Mouse (Mus musculus): ENCODE measurements at regions not wholly inside any gene's neighbourhood (a gene's known extent, or its start where the extent isn't known, plus 50 kb on each side); places are given as distances from the start of the nearest gene placed in this dataset.

- Histone ChIP-seq H3K4me3 (ENCODE audit: insufficient read depth, poor library complexity, severe bottlenecking) (no peak overlapping the region), H3ac (ENCODE audit: control insufficient read depth, insufficient read length, low read depth) (no peak overlapping the region), H3K79me2 (ENCODE audit: control insufficient read depth, insufficient read depth) (no peaks in the 10 kb centered on the region), H3K79me3 (ENCODE audit: low read depth) (no peaks in the 10 kb centered on the region), H3K36me3 (ENCODE audit: control insufficient read depth, insufficient read depth) (no peaks in the 10 kb centered on the region), H3K27me3 (ENCODE audit: control insufficient read depth, insufficient read depth, insufficient read length) (no peaks in the 10 kb centered on the region)
- TF ChIP-seq FOSL1 (IDR thresholded peaks at IDR 0.05; ENCODE audit: insufficient read depth, low read length, poor library complexity, severe bottlenecking), result no peak
- no peak for TF ChIP-seq USF1 (IDR thresholded peaks at IDR 0.05; ENCODE audit: low read depth)
Measured at GRCm38 (mm10) chr6:103924504-103924903, 414.1 kb downstream of the Chl1 start.

- Histone ChIP-seq H3ac (ENCODE audit: control insufficient read depth, insufficient read length, low read depth) (no peak overlapping the region), H3K4me3 (ENCODE audit: insufficient read depth, poor library complexity, severe bottlenecking) (no peak overlapping the region), H3K79me2 (ENCODE audit: control insufficient read depth, insufficient read depth) (no peaks in the 10 kb centered on the region), H3K36me3 (ENCODE audit: control insufficient read depth, insufficient read depth) (no peaks in the 10 kb centered on the region), H3K27me3 (ENCODE audit: control insufficient read depth, insufficient read depth, insufficient read length) (no peaks in the 10 kb centered on the region), H3K79me3 (ENCODE audit: low read depth) (no peaks in the 10 kb centered on the region)
- no peak for TF ChIP-seq MYOG (IDR thresholded peaks at IDR 0.05; ENCODE audit: control insufficient read depth, extremely low read depth, insufficient read length)
- no peak for TF ChIP-seq USF1 (IDR thresholded peaks at IDR 0.05; ENCODE audit: low read depth)
- TF ChIP-seq CTCF (IDR thresholded peaks at IDR 0.05; ENCODE audit: control insufficient read depth, insufficient read depth, insufficient read length), result no peak
- TF ChIP-seq FOSL1 (IDR thresholded peaks at IDR 0.05; ENCODE audit: insufficient read depth, low read length, poor library complexity, severe bottlenecking), result no peak
- TF ChIP-seq MYOD1 (IDR thresholded peaks at IDR 0.05; ENCODE audit: control insufficient read depth, insufficient read length, low read depth), result no peak
- TF ChIP-seq CEBPB (IDR thresholded peaks at IDR 0.05; ENCODE audit: low read depth), result no peak
Measured at GRCm38 (mm10) chr6:103927094-103927493, 416.7 kb downstream of the Chl1 start.

- TF ChIP-seq FOSL1 (IDR thresholded peaks at IDR 0.05; ENCODE audit: insufficient read depth, low read length, poor library complexity, severe bottlenecking), result no peak
- H3K36me3 ChIP-seq (ENCODE audit: control insufficient read depth, insufficient read depth), result no peaks in the 10 kb centered on the region
- no peaks in the 10 kb centered on the region for H3K79me3 ChIP-seq (ENCODE audit: low read depth)
- no peaks in the 10 kb centered on the region for H3K79me2 ChIP-seq (ENCODE audit: control insufficient read depth, insufficient read depth)
- no peak overlapping the region for H3K4me3 ChIP-seq (ENCODE audit: insufficient read depth, poor library complexity, severe bottlenecking)
- no peak overlapping the region for H3ac ChIP-seq (ENCODE audit: control insufficient read depth, insufficient read length, low read depth)
- H3K27me3 ChIP-seq (ENCODE audit: control insufficient read depth, insufficient read depth, insufficient read length), result no peaks in the 10 kb centered on the region
Measured at GRCm38 (mm10) chr6:103940345-103940744, 430.0 kb downstream of the Chl1 start.

GRCm38 (mm10) chr6:103944361-103944760 is 434.0 kb downstream of the Chl1 start:
- Histone ChIP-seq H3K79me3 (ENCODE audit: low read depth) (no peaks in the 10 kb centered on the region), H3K4me3 (ENCODE audit: insufficient read depth, poor library complexity, severe bottlenecking) (no peak overlapping the region), H3K27me3 (ENCODE audit: control insufficient read depth, insufficient read depth, insufficient read length) (no peaks in the 10 kb centered on the region), H3K79me2 (ENCODE audit: control insufficient read depth, insufficient read depth) (no peaks in the 10 kb centered on the region), H3ac (ENCODE audit: control insufficient read depth, insufficient read length, low read depth) (no peak overlapping the region), H3K36me3 (ENCODE audit: control insufficient read depth, insufficient read depth) (no peaks in the 10 kb centered on the region)
- no peak for TF ChIP-seq USF1 (IDR thresholded peaks at IDR 0.05; ENCODE audit: low read depth)
- no peak for TF ChIP-seq CEBPB (IDR thresholded peaks at IDR 0.05; ENCODE audit: low read depth)
- no peak for TF ChIP-seq MYOD1 (IDR thresholded peaks at IDR 0.05; ENCODE audit: control insufficient read depth, insufficient read length, low read depth)
- TF ChIP-seq CTCF (IDR thresholded peaks at IDR 0.05; ENCODE audit: control insufficient read depth, insufficient read depth, insufficient read length), result no peak
- no peak for TF ChIP-seq MYOG (IDR thresholded peaks at IDR 0.05; ENCODE audit: control insufficient read depth, extremely low read depth, insufficient read length)

- H3K27me3 ChIP-seq (ENCODE audit: control insufficient read depth, insufficient read depth, insufficient read length), result no peaks in the 10 kb centered on the region
- no peak overlapping the region for H3ac ChIP-seq (ENCODE audit: control insufficient read depth, insufficient read length, low read depth)
- H3K36me3 ChIP-seq (ENCODE audit: control insufficient read depth, insufficient read depth), result no peaks in the 10 kb centered on the region
- TF ChIP-seq MAX (IDR thresholded peaks at IDR 0.05), result no peak
- TF ChIP-seq CTCF (IDR thresholded peaks at IDR 0.05; ENCODE audit: control insufficient read depth, insufficient read depth, insufficient read length), result no peak
- no peak for TF ChIP-seq MYOD1 (IDR thresholded peaks at IDR 0.05; ENCODE audit: control insufficient read depth, insufficient read length, low read depth)
- TF ChIP-seq FOSL1 (IDR thresholded peaks at IDR 0.05; ENCODE audit: insufficient read depth, low read length, poor library complexity, severe bottlenecking), result no peak
- no peak for TF ChIP-seq MYOG (IDR thresholded peaks at IDR 0.05; ENCODE audit: control insufficient read depth, extremely low read depth, insufficient read length)
- no peak for TF ChIP-seq CEBPB (IDR thresholded peaks at IDR 0.05; ENCODE audit: low read depth)
- no peak for TF ChIP-seq USF1 (IDR thresholded peaks at IDR 0.05; ENCODE audit: low read depth)
- no peaks in the 10 kb centered on the region for H3K79me2 ChIP-seq (ENCODE audit: control insufficient read depth, insufficient read depth)
- H3K79me3 ChIP-seq (ENCODE audit: low read depth), result no peaks in the 10 kb centered on the region
- H3K4me3 ChIP-seq (ENCODE audit: insufficient read depth, poor library complexity, severe bottlenecking), result no peak overlapping the region
Measured at GRCm38 (mm10) chr6:103947474-103947873, 437.1 kb downstream of the Chl1 start.

GRCm38 (mm10) chr6:103953134-103953771 is 442.9 kb downstream of the Chl1 start:
- Histone ChIP-seq H3ac (ENCODE audit: control insufficient read depth, insufficient read length, low read depth) (no peak overlapping the region), H3K79me3 (ENCODE audit: low read depth) (no peaks in the 10 kb centered on the region), H3K79me2 (ENCODE audit: control insufficient read depth, insufficient read depth) (no peaks in the 10 kb centered on the region), H3K27me3 (ENCODE audit: control insufficient read depth, insufficient read depth, insufficient read length) (no peaks in the 10 kb centered on the region), H3K36me3 (ENCODE audit: control insufficient read depth, insufficient read depth) (no peaks in the 10 kb centered on the region), H3K4me3 (ENCODE audit: insufficient read depth, poor library complexity, severe bottlenecking) (no peak overlapping the region)
- TF ChIP-seq CTCF (IDR thresholded peaks at IDR 0.05; ENCODE audit: control insufficient read depth, insufficient read depth, insufficient read length), result no peak
- no peak for TF ChIP-seq MYOG (IDR thresholded peaks at IDR 0.05; ENCODE audit: control insufficient read depth, extremely low read depth, insufficient read length)

Data from C2C12 (cell line).